Mouse (Mus musculus) small intestine, adult 2 months (tissue): Measurements from ENCODE around the gene Ssmem1.

Experiments used
- CTCF ChIP-seq: fragments of 200-500 bp; IDR thresholded peaks from 2 replicates; pipeline ENCODE4 v1.5.1; 2012; ENCODE audit warnings: low read depth, mild to moderate bottlenecking, control low read depth, inconsistent platforms, low read length, moderate library complexity, mixed read lengths; ENCODE audit not compliant: insufficient replicate concordance, insufficient read length; ENCODE audit errors: extremely low read depth
- POLR2A ChIP-seq: fragments of 200-500 bp; IDR thresholded peaks from 2 replicates; pipeline ENCODE4 v1.6.1; 2012; ENCODE audit warnings: low read depth, mild to moderate bottlenecking, control low read depth, inconsistent platforms, low read length, moderate library complexity

DNA sequence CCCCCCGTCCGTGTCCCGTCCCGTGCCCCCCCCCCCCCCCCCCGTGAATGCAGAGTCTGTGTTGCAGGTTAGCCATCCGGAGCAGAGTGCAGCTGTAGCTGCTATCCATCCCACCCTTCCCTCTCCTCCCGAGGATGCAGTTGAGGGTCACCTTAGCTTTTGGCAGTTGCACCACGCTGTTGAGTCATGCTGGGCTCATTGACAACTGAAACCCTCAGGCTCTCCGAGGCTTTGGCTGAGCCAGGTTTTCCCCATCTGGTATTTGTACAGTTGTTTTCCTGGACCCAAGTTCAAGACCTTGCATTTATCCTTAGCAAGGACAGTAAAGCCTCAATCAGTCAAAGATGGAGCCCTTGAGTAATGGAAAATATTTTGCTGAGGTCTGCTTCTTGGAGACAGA is 46.4 kb downstream of the Ssmem1 start:
- TF ChIP-seq POLR2A: no peak
- TF ChIP-seq CTCF: no peak
